Mouse (Mus musculus) liver, embryonic 13.5 days (tissue): ENCODE measurements around the gene Oscar. TPM values are rescaled to one million over a fixed set of nuclear protein-coding genes. Genes with fewer than 3 reads are reported as not detected.
"Not testable (repeated sequence)": the region's sequence is repeated elsewhere in the genome, so short reads cannot be mapped to it uniquely, and the experiment has no call there.

Experiments used
- ATAC-seq: fragments of 200-750 bp; cut with Nextera tagmentation; 2 replicates; pipeline ENCODE4 v1.8.0; 2017; ENCODE audit warnings: low read depth, mild to moderate bottlenecking, moderate number of reproducible peaks, moderate library complexity
- DNase-seq: peaks from one replicate; pipeline ENCODE4 v3.0.0; 2022
- H3K27ac ChIP-seq: fragments of 300-500 bp; sonication (generic); 2 replicates; pipeline ENCODE4 v1.5.1; 2015; ENCODE audit warnings: moderate library complexity, mild to moderate bottlenecking, inconsistent platforms
- H3K27me3 ChIP-seq: fragments of 300-500 bp; sonication (generic); 2 replicates; pipeline ENCODE4 v1.6.1; 2015; ENCODE audit warnings: mild to moderate bottlenecking, inconsistent platforms
- H3K36me3 ChIP-seq: fragments of 300-500 bp; sonication (generic); 2 replicates; pipeline ENCODE4 v1.6.1; 2015; ENCODE audit warnings: mild to moderate bottlenecking, inconsistent platforms
- H3K4me1 ChIP-seq: fragments of 300-500 bp; sonication (generic); replicated peaks from 2 replicates; pipeline ENCODE4 v1.6.1; 2015; ENCODE audit warnings: inconsistent platforms
- H3K4me2 ChIP-seq: fragments of 300-500 bp; sonication (generic); 2 replicates; pipeline ENCODE4 v1.6.1; 2015; ENCODE audit warnings: inconsistent platforms, mild to moderate bottlenecking, moderate library complexity
- H3K4me3 ChIP-seq: fragments of 300-500 bp; sonication (generic); replicated peaks from 2 replicates; pipeline ENCODE4 v1.5.1; 2015; ENCODE audit warnings: mild to moderate bottlenecking, inconsistent platforms
- H3K9ac ChIP-seq: fragments of 300-500 bp; sonication (generic); 2 replicates; pipeline ENCODE4 v1.6.1; 2015; ENCODE audit warnings: mild to moderate bottlenecking, inconsistent platforms
- H3K9me3 ChIP-seq: fragments of 300-500 bp; sonication (generic); replicated peaks from 2 replicates; pipeline ENCODE4 v1.6.1; 2016; ENCODE audit warnings: inconsistent platforms
- WGBS: fragments of 180-500 bp; shearing (Covaris S2); methylation state at CpG from one replicate; pipeline ENCODE4 v1.1.7; 2015; ENCODE audit not compliant: insufficient replicate concordance; 5-methylcytosine and 5-hydroxymethylcytosine counted together
- polyA plus RNA-seq: library from polyadenylated mRNA; unstranded; fragments of >200 nt; fragmentation: Nextera tagmentation; extraction: Ambion mirVana; gene quantifications from 2 replicates; pipeline ENCODE4 v1.2.1, GENCODE M21; 2015

The Oscar gene
- polyA plus RNA-seq, 1 experiment from 2014 or later, result not detected

DNA sequence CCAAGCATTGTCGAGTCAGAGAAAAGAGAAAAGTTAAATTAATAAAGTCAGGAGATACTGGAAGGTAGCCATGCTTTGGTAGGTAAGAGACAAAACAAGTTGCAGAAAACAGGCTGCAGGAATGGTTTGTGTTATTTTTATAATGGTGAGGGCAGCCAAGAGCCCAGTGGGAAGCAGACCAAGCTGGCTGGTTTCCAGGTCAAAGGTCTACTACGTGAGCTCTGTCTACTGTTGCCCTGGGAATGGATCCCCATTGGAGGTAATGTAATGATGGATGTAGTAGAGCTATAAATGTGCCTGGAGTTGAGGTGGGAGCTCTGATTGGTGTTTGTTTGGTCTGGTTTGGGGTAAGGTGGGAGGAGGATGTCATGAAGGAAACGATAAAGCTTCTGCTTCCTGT lies 6.9 kb downstream of the Oscar start:
- no peaks in the 10 kb centered on the region for H3K4me1 ChIP-seq
- H3K4me3 ChIP-seq, result no peak overlapping the region
- H3K9me3 ChIP-seq, result no peaks in the 10 kb centered on the region
- no peak for ATAC-seq
- no peaks in the 10 kb centered on the region for H3K36me3 ChIP-seq
- H3K27ac ChIP-seq, result no peak overlapping the region
- DNase-seq, result no peak
- 37% methylated on average over 3 of the region's 3 CpGs for WGBS
- H3K4me2 ChIP-seq, result no peak overlapping the region
- no peaks in the 10 kb centered on the region for H3K27me3 ChIP-seq
- H3K9ac ChIP-seq, result no peak overlapping the region

DNA sequence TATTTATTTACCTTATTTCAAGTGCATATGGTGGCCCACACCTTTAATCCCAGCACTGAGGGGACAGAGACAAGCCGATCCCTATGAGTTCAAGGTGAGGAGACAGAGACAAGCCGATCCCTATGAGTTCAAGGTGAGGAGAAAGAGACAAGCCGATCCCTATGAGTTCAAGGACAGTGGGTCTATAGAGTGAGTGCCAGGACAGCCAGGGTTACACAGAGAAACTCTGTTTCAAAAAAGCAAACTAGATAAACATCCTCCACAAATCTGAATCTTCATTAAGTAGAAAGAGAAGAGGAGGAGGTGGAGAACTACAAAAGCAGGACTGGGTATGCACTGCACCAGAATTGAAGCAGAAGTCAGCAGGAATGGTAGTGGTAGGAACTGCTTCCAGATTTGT lies 7.3 kb downstream of the Oscar start:
- H3K4me2 ChIP-seq, result no peak overlapping the region
- H3K27me3 ChIP-seq, result no peaks in the 10 kb centered on the region
- DNase-seq (no peak), ATAC-seq (no peak)
- no peak overlapping the region for H3K27ac ChIP-seq
- WGBS, result 70% methylated on average over 3 of the region's 3 CpGs
- no peaks in the 10 kb centered on the region for H3K36me3 ChIP-seq
- H3K4me1 ChIP-seq, result no peaks in the 10 kb centered on the region
- H3K4me3 ChIP-seq, result no peak overlapping the region
- H3K9ac ChIP-seq, result no peak overlapping the region
- no peaks in the 10 kb centered on the region for H3K9me3 ChIP-seq

DNA sequence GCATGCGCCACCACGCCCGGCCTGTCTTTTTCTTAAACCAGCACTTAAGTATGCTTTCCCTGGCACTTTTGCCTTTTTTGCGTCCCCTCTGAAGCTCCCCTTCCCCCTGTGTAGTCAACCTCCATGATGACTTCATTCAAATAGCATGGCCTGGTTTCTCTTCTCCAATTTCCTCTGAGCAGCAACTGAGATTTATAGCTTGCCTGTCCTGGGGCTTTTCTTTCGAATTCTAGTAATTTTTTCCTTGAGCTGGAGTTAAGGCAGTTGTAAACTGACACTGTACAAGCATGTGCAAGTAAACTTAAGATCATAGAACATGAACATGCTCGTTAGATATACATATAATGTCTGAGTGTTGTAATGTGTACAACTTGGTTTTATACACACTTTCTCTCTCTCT lies 8.6 kb downstream of the Oscar start:
- DNase-seq, result no peak
- H3K27ac ChIP-seq, result no peak overlapping the region
- no peak overlapping the region for H3K4me3 ChIP-seq
- no peaks in the 10 kb centered on the region for H3K27me3 ChIP-seq
- WGBS, result 62% methylated on average over 6 of the region's 6 CpGs
- H3K9me3 ChIP-seq, result no peaks in the 10 kb centered on the region
- no peak for ATAC-seq
- H3K9ac ChIP-seq, result no peak overlapping the region
- H3K4me2 ChIP-seq, result no peak overlapping the region
- no peaks in the 10 kb centered on the region for H3K4me1 ChIP-seq
- no peaks in the 10 kb centered on the region for H3K36me3 ChIP-seq

DNA sequence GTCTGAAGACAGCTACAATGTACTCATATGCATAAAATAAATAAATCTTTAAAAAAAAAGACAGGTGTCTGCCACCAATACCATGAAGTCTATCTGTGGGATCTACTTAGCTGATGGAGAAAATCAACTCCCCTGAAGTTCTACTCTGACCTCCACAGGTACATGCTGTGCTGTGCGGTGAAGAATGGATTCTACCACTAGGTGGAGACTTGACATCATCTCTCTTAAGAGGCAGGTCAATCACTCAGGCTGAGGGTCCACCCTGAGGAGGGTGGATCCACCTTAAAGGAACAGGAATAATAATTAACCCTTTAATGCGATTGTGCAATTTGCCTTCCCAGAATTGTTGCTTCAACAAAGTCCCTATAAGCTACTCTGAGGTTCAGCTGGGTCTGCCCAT lies 9.2 kb downstream of the Oscar start:
- Histone ChIP-seq H3K9ac (no peak overlapping the region), H3K4me3 (no peak overlapping the region), H3K27me3 (no peaks in the 10 kb centered on the region), H3K9me3 (no peaks in the 10 kb centered on the region), H3K27ac (no peak overlapping the region), H3K4me1 (no peaks in the 10 kb centered on the region), H3K36me3 (no peaks in the 10 kb centered on the region), H3K4me2 (no peak overlapping the region)
- WGBS, result 14% methylated on average over 2 of the region's 2 CpGs
- DNase-seq (no peak), ATAC-seq (0 out of 2 replicates have a peak, but pooled peaks have one; percentile 57)

DNA sequence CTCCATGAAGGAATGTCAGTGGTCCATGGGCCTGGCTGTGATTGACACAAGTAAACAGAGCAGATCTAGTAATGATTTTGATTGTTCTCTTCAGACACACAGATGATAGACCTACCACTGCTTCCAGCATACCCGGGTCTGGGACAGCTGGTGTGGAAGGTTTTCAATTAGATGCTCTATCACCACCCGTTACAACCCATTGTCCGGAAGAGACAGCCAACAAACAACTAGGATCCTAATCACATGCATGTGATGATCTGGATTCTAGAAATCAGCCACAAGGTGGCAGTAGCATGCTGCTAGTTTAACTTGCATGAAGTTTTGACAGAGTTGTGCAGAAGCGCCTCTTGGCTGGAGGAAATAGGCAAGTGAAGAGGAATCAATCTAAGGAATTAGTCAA lies 14.8 kb downstream of the Oscar start:
- no peak overlapping the region for H3K4me3 ChIP-seq
- no peaks in the 10 kb centered on the region for H3K4me1 ChIP-seq
- 8% methylated on average over 4 of the region's 4 CpGs for WGBS
- no peaks in the 10 kb centered on the region for H3K9me3 ChIP-seq
- H3K9ac ChIP-seq, result no peak overlapping the region
- ATAC-seq, result no peak
- H3K27me3 ChIP-seq, result no peaks in the 10 kb centered on the region
- DNase-seq, result peak; percentile 40
- no peaks in the 10 kb centered on the region for H3K36me3 ChIP-seq
- H3K4me2 ChIP-seq, result no peak overlapping the region
- no peak overlapping the region for H3K27ac ChIP-seq

DNA sequence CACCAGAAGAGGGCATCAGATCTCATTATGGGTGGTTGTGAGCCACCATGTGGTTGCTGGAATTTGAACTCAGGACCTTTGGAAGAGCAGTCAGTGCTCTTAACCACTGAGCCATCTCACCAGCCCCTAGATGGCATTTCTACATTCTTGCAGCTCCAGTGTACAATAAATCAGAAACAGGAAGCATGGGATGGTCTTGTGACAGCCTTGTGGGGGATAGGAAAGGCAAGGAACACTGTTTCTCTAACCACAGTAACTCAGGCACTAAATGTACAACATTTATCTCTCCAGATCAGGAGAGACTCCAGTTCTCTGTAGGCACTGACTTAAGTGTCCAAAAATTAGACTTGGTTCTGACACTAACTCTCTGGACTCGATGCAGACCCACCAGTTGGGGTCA lies 18.2 kb downstream of the Oscar start:
- DNase-seq, H3K4me3 ChIP-seq, H3K9me3 ChIP-seq, H3K27me3 ChIP-seq, H3K36me3 ChIP-seq, H3K9ac ChIP-seq, H3K4me1 ChIP-seq, H3K27ac ChIP-seq, ATAC-seq, H3K4me2 ChIP-seq: not testable (repeated sequence)
- WGBS, result 25% methylated on average over 1 of the region's 1 CpGs

DNA sequence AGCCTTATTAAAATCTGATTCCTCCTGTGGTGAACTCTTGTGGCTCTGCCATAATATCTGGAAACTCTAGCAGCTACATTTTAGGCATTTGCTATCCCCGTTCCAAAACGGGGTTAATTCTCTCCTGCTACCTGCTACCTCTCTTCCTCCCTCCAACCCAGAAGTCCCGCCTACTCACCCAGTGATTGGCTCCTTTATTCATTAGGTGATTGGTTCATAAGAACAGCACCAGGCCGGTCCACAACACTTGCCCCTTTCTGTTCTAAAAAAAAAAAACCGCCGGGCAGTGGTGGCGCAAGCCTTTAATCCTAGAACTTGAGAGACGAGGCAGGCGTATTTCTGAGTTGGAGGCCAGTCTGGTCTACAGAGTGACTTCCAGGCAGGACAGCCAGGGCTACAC lies 20.8 kb downstream of the Oscar start:
- no peaks in the 10 kb centered on the region for H3K9me3 ChIP-seq
- DNase-seq (peak; percentile 54), ATAC-seq (peak; percentile 87)
- H3K4me2 ChIP-seq, result peak overlapping the region; percentile 61
- H3K27ac ChIP-seq, result no peak overlapping the region
- H3K4me3 ChIP-seq, result peak overlapping the region; percentile 44
- peak overlapping the region; percentile 52 for H3K9ac ChIP-seq
- peaks cover 6% of the 10 kb centered on the region for H3K4me1 ChIP-seq
- 11% methylated on average over 9 of the region's 9 CpGs for WGBS
- H3K27me3 ChIP-seq, result no peaks in the 10 kb centered on the region
- H3K36me3 ChIP-seq, result no peaks in the 10 kb centered on the region

DNA sequence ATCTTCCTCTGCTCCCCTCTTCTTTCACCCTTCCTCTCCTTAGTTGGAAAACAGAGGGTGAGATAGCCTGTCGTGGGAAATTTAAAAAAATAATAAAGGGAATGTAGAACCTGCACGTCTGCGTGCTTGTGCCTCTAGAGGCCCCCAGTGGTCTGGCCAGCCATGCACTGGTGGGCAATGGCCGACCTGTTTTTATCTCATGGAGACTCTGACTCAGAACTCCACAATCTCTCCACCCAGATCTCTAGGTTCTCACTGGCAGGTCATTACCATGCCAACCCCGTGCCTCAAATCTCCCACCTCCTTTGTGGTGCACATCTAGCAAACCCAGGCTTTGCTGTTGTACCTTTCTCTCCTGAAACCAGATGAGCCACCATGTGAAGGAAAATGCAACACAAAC lies 21.3 kb downstream of the Oscar start:
- Histone ChIP-seq H3K4me2 (peak overlapping the region; percentile 61), H3K9me3 (no peaks in the 10 kb centered on the region), H3K9ac (peak overlapping the region; percentile 52), H3K27ac (no peak overlapping the region), H3K4me1 (peaks cover 6% of the 10 kb centered on the region), H3K36me3 (no peaks in the 10 kb centered on the region), H3K27me3 (no peaks in the 10 kb centered on the region), H3K4me3 (peak overlapping the region; percentile 44)
- WGBS, result 7% methylated on average over 5 of the region's 5 CpGs
- ATAC-seq, result peak; percentile 57
- DNase-seq, result no peak

DNA sequence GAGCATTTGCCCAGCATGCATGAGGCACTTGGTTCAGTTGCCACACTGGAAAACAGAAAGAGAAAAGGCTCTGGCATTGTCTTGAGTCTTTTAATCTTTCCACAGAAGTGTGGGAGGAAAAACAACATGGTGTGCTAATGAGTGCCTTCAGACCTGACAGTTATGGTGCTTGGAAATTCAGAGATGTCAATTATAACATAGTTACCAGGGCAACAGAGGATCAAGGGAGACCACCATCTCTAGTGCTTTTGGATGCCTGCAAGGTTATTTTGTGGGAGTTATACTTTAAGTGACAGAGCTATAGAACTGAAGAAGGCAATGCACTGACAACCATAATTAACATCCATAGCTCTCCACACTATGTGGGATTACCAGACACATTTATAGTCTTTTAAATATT lies 22.1 kb downstream of the Oscar start:
- peaks cover 6% of the 10 kb centered on the region for H3K4me1 ChIP-seq
- no peaks in the 10 kb centered on the region for H3K9me3 ChIP-seq
- no peak overlapping the region for H3K4me2 ChIP-seq

DNA sequence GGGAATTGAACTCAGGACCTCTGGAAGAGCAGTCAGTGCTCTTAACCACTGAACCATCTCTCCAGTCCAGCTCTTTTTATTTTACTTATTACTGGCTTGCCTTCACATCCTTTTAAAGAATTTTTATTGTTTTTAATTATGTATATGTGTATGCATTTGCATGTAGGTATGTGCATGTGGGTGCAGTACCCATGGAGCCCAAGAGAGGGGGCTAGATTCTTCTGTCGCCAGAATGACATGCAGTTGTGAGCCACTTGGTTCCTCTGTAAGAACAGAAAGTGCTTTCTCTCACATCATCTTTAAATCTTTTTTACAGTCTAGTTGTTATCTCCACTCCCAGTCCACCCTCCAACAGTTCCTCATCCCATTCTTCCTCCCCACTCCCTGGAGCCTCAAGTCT lies 24.4 kb downstream of the Oscar start:
- Histone ChIP-seq H3K4me1 (peaks cover 6% of the 10 kb centered on the region), H3K9me3 (no peaks in the 10 kb centered on the region), H3K4me2 (no peak overlapping the region), H3K27me3 (no peaks in the 10 kb centered on the region), H3K36me3 (no peaks in the 10 kb centered on the region), H3K4me3 (no peak overlapping the region), H3K9ac (no peak overlapping the region), H3K27ac (no peak overlapping the region)
- WGBS, result 68% methylated on average over 1 of the region's 1 CpGs
- DNase-seq (no peak), ATAC-seq (no peak)

More for the DNA sequence above, 22.1 kb downstream of the Oscar start:
- no peak overlapping the region for H3K4me3 ChIP-seq
- DNase-seq (no peak), ATAC-seq (no peak)
- no peak overlapping the region for H3K9ac ChIP-seq
- H3K36me3 ChIP-seq, result no peaks in the 10 kb centered on the region
- no peaks in the 10 kb centered on the region for H3K27me3 ChIP-seq
- H3K27ac ChIP-seq, result no peak overlapping the region

DNA sequence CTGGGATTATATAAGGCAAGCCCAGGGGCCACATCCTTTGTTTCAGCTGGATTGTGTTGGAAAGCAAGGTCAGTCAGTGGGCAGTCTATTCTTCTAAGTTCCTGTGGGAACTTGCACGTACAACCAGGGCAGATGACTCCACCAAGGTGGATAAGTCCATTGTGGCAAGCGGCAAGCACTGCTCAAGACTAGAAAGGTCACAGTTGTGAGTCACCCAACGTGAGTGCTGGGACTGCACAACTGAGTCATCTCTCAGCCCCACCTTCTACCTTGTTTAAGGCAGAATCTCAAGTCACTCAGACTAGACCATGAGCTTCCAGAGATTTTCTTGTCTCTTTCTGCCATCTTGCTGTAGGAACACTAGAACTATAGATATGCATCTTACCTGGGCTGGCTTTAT lies 25.4 kb downstream of the Oscar start:
- no peak for DNase-seq
- H3K27ac ChIP-seq, result no peak overlapping the region
- no peak overlapping the region for H3K9ac ChIP-seq
- no peak overlapping the region for H3K4me3 ChIP-seq
- H3K4me1 ChIP-seq, result peaks cover 6% of the 10 kb centered on the region
- no peaks in the 10 kb centered on the region for H3K27me3 ChIP-seq
- no peaks in the 10 kb centered on the region for H3K9me3 ChIP-seq
- H3K4me2 ChIP-seq, result no peak overlapping the region
- no peak for ATAC-seq
- H3K36me3 ChIP-seq, result no peaks in the 10 kb centered on the region
- 44% methylated on average over 3 of the region's 3 CpGs for WGBS

DNA sequence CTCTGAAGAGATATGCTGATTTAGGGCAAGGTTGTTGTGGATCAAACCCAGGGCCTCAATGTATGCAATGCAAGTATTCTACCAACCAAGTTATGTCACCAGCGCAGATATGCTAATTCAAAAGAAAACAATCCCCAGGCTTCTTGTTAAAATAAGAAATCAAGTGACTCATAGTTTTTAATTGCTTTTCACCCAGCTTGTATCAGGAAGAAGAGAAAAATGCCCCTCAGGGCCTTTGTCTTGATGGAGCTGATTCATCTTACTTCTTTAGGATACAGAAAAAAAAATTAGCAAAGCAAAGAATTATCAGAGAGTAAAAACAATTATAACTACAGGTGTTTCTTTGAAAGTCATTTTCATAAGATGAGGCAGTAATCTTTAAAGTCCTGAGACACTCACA lies 28.7 kb downstream of the Oscar start:
- 51% methylated on average over 1 of the region's 1 CpGs for WGBS
- H3K4me1 ChIP-seq, result no peaks in the 10 kb centered on the region
- H3K9me3 ChIP-seq, result no peaks in the 10 kb centered on the region
- ATAC-seq, result no peak
- no peaks in the 10 kb centered on the region for H3K36me3 ChIP-seq
- H3K4me2 ChIP-seq, result no peak overlapping the region
- no peak overlapping the region for H3K4me3 ChIP-seq
- H3K27ac ChIP-seq, result no peak overlapping the region
- DNase-seq, result no peak
- no peak overlapping the region for H3K9ac ChIP-seq
- no peaks in the 10 kb centered on the region for H3K27me3 ChIP-seq

DNA sequence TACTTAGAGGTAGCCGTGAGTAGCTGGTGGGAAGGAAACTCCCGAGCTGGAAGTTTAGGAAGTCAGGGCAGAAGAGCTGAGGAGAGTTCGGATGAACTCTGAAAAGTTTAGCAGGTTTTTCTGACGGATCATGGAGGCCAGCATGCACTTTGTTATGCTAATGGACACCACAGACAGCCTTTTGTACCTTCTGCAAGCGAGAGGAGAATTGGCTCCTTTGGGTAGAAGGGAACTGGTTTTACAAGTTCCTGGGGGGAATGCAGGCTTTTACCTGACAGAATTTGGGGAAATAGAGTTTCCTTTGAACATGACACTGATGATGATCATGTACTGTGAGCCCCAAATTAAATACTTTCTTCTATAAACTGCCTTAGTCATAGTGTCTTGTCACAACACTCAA lies 29.7 kb downstream of the Oscar start:
- Histone ChIP-seq H3K9ac (no peak overlapping the region), H3K27ac (no peak overlapping the region), H3K4me1 (no peaks in the 10 kb centered on the region), H3K36me3 (no peaks in the 10 kb centered on the region), H3K27me3 (no peaks in the 10 kb centered on the region), H3K4me3 (no peak overlapping the region), H3K4me2 (no peak overlapping the region), H3K9me3 (no peaks in the 10 kb centered on the region)
- DNase-seq (no peak), ATAC-seq (no peak)
- 9% methylated on average over 5 of the region's 5 CpGs for WGBS
